Mouse (Mus musculus) midbrain, embryonic 14.5 days (tissue): ENCODE measurements around the gene Arhgef3. TPM values are rescaled to one million over a fixed set of nuclear protein-coding genes. Genes with fewer than 3 reads are reported as not detected.

Experiments used
- ATAC-seq: fragments of 200-750 bp; cut with Nextera tagmentation; 2 replicates; pipeline ENCODE4 v1.8.0; 2017; ENCODE audit warnings: moderate number of reproducible peaks, moderate library complexity; ENCODE audit not compliant: low FRiP score, low TSS enrichment
- DNase-seq: peaks from one replicate; pipeline ENCODE4 v3.0.0-alpha.2; 2015
- H3K27ac ChIP-seq: fragments of 300-500 bp; sonication (generic); replicated peaks from 2 replicates; pipeline ENCODE4 v1.5.1; 2014; ENCODE audit warnings: mild to moderate bottlenecking, low read depth, low read length, moderate library complexity
- H3K27me3 ChIP-seq: fragments of 300-500 bp; sonication (generic); 2 replicates; pipeline ENCODE4 v1.6.1; 2014; ENCODE audit warnings: low read length, control low read depth, mixed read lengths; ENCODE audit not compliant: control insufficient read depth, insufficient read depth
- H3K36me3 ChIP-seq: fragments of 300-500 bp; sonication (generic); 2 replicates; pipeline ENCODE4 v1.6.1; 2014; ENCODE audit warnings: low read length, control low read depth; ENCODE audit not compliant: control insufficient read depth, insufficient read depth
- H3K4me1 ChIP-seq: fragments of 300-500 bp; sonication (generic); 2 replicates; pipeline ENCODE4 v1.6.1; 2014; ENCODE audit warnings: mild to moderate bottlenecking, antibody characterized with exemption, low read length, control low read depth; ENCODE audit not compliant: control insufficient read depth, insufficient read depth
- H3K4me2 ChIP-seq: fragments of 300-500 bp; sonication (generic); 2 replicates; pipeline ENCODE4 v1.6.1; 2014; ENCODE audit warnings: mild to moderate bottlenecking, low read length, moderate library complexity
- H3K4me3 ChIP-seq: fragments of 300-500 bp; sonication (generic); replicated peaks from 2 replicates; pipeline ENCODE4 v1.5.1; 2014; ENCODE audit warnings: low read depth, low read length
- H3K9ac ChIP-seq: fragments of 300-500 bp; sonication (generic); replicated peaks from 2 replicates; pipeline ENCODE4 v1.6.1; 2014; ENCODE audit warnings: mild to moderate bottlenecking, low read length, moderate library complexity
- H3K9me3 ChIP-seq: fragments of 300-500 bp; sonication (generic); 2 replicates; pipeline ENCODE4 v1.6.1; 2016; ENCODE audit warnings: low read length, control low read depth, mixed read lengths; ENCODE audit not compliant: control insufficient read depth
- WGBS: fragments of 180-500 bp; shearing (Covaris S2); extraction: QIAGEN DNeasy Blood & Tissue Kit; methylation state at CpG from one replicate; pipeline ENCODE4 v1.1.7; 2014; 5-methylcytosine and 5-hydroxymethylcytosine counted together
- polyA plus RNA-seq: library from polyadenylated mRNA; unstranded; fragments of >200 nt; fragmentation: Nextera tagmentation; extraction: Ambion mirVana; gene quantifications from 2 replicates; pipeline ENCODE4 v1.2.1, GENCODE M21; 2014

The Arhgef3 gene
- polyA plus RNA-seq, 1 experiment from 2014 or later = 5.3 TPM

- Histone ChIP-seq H3K4me2 (no peak overlapping the region), H3K4me1 (no peaks in the 10 kb centered on the region), H3K4me3 (no peak overlapping the region), H3K27ac (no peak overlapping the region), H3K36me3 (no peaks in the 10 kb centered on the region), H3K27me3 (no peaks in the 10 kb centered on the region), H3K9me3 (no peaks in the 10 kb centered on the region), H3K9ac (no peak overlapping the region)
- ATAC-seq (no peak), DNase-seq (no peak)
- 91% methylated on average over 7 of the region's 7 CpGs for WGBS
Measured at GRCm38 (mm10) chr14:27147726-27148125, 33.0 kb downstream of the Arhgef3 start.

- no peaks in the 10 kb centered on the region for H3K36me3 ChIP-seq
- no peak for DNase-seq
- no peak overlapping the region for H3K27ac ChIP-seq
- no peaks in the 10 kb centered on the region for H3K9me3 ChIP-seq
- H3K4me2 ChIP-seq = no peak overlapping the region
- ATAC-seq = no peak
- 96% methylated on average over 5 of the region's 5 CpGs for WGBS
- H3K4me1 ChIP-seq = no peaks in the 10 kb centered on the region
- H3K9ac ChIP-seq = no peak overlapping the region
- H3K4me3 ChIP-seq = no peak overlapping the region
- no peaks in the 10 kb centered on the region for H3K27me3 ChIP-seq
Measured at GRCm38 (mm10) chr14:27149401-27149800, 34.7 kb downstream of the Arhgef3 start.

GRCm38 (mm10) chr14:27150011-27150640 lies 35.4 kb downstream of the Arhgef3 start:
- Histone ChIP-seq H3K36me3 (no peaks in the 10 kb centered on the region), H3K27me3 (no peaks in the 10 kb centered on the region), H3K4me1 (no peaks in the 10 kb centered on the region), H3K27ac (no peak overlapping the region), H3K4me3 (no peak overlapping the region), H3K9me3 (no peaks in the 10 kb centered on the region), H3K9ac (no peak overlapping the region), H3K4me2 (no peak overlapping the region)
- ATAC-seq (no peak), DNase-seq (no peak)
- 77% methylated on average over 6 of the region's 6 CpGs for WGBS

- H3K4me2 ChIP-seq = no peak overlapping the region
- H3K36me3 ChIP-seq = no peaks in the 10 kb centered on the region
- no peaks in the 10 kb centered on the region for H3K4me1 ChIP-seq
- no peaks in the 10 kb centered on the region for H3K27me3 ChIP-seq
- no peak overlapping the region for H3K4me3 ChIP-seq
- ATAC-seq (no peak), DNase-seq (no peak)
- H3K27ac ChIP-seq = no peak overlapping the region
- H3K9ac ChIP-seq = no peak overlapping the region
- H3K9me3 ChIP-seq = no peaks in the 10 kb centered on the region
- 55% methylated on average over 8 of the region's 8 CpGs for WGBS
Measured at GRCm38 (mm10) chr14:27151432-27151831, 36.7 kb downstream of the Arhgef3 start.

- H3K4me2 ChIP-seq = no peak overlapping the region
- no peaks in the 10 kb centered on the region for H3K9me3 ChIP-seq
- no peak for DNase-seq
- H3K27me3 ChIP-seq = no peaks in the 10 kb centered on the region
- H3K4me3 ChIP-seq = no peak overlapping the region
- WGBS = 75% methylated on average over 6 of the region's 6 CpGs
- H3K4me1 ChIP-seq = no peaks in the 10 kb centered on the region
- no peaks in the 10 kb centered on the region for H3K36me3 ChIP-seq
- no peak overlapping the region for H3K27ac ChIP-seq
- H3K9ac ChIP-seq = no peak overlapping the region
- no peak for ATAC-seq
Measured at GRCm38 (mm10) chr14:27155088-27155487, 40.4 kb downstream of the Arhgef3 start.

GRCm38 (mm10) chr14:27156032-27156431 lies 41.3 kb downstream of the Arhgef3 start:
- no peak overlapping the region for H3K4me2 ChIP-seq
- no peaks in the 10 kb centered on the region for H3K36me3 ChIP-seq
- H3K4me1 ChIP-seq = no peaks in the 10 kb centered on the region
- H3K4me3 ChIP-seq = no peak overlapping the region
- ATAC-seq (no peak), DNase-seq (peak; percentile 41)
- no peak overlapping the region for H3K9ac ChIP-seq
- WGBS = 71% methylated on average over 6 of the region's 6 CpGs
- no peaks in the 10 kb centered on the region for H3K9me3 ChIP-seq
- no peak overlapping the region for H3K27ac ChIP-seq
- H3K27me3 ChIP-seq = no peaks in the 10 kb centered on the region

GRCm38 (mm10) chr14:27158133-27158532 lies 43.4 kb downstream of the Arhgef3 start:
- ATAC-seq (no peak), DNase-seq (no peak)
- 86% methylated on average over 3 of the region's 3 CpGs for WGBS
- Histone ChIP-seq H3K4me1 (no peaks in the 10 kb centered on the region), H3K4me2 (no peak overlapping the region), H3K36me3 (no peaks in the 10 kb centered on the region), H3K27ac (no peak overlapping the region), H3K27me3 (no peaks in the 10 kb centered on the region), H3K4me3 (no peak overlapping the region), H3K9me3 (no peaks in the 10 kb centered on the region), H3K9ac (no peak overlapping the region)

GRCm38 (mm10) chr14:27158782-27159181 lies 44.1 kb downstream of the Arhgef3 start:
- Histone ChIP-seq H3K4me3 (no peak overlapping the region), H3K36me3 (no peaks in the 10 kb centered on the region), H3K4me2 (no peak overlapping the region), H3K27me3 (no peaks in the 10 kb centered on the region), H3K27ac (no peak overlapping the region), H3K9me3 (no peaks in the 10 kb centered on the region), H3K4me1 (no peaks in the 10 kb centered on the region), H3K9ac (no peak overlapping the region)
- WGBS = 82% methylated on average over 2 of the region's 2 CpGs
- DNase-seq (no peak), ATAC-seq (no peak)

GRCm38 (mm10) chr14:27160762-27161161 lies 46.1 kb downstream of the Arhgef3 start:
- Histone ChIP-seq H3K27me3 (no peaks in the 10 kb centered on the region), H3K27ac (no peak overlapping the region), H3K4me1 (no peaks in the 10 kb centered on the region), H3K4me2 (no peak overlapping the region), H3K36me3 (no peaks in the 10 kb centered on the region), H3K4me3 (no peak overlapping the region), H3K9ac (no peak overlapping the region), H3K9me3 (no peaks in the 10 kb centered on the region)
- ATAC-seq (no peak), DNase-seq (no peak)
- 92% methylated on average over 7 of the region's 7 CpGs for WGBS
